Mouse (Mus musculus) cerebral cortex, adult 2 months (tissue): ENCODE data around the gene Cmah.

ENCODE experiments used
- WGBS: fragments of 180-500 bp; shearing (Covaris S2); methylation state at CpG from one replicate; pipeline ENCODE4 v1.1.7; 2018; 5-methylcytosine and 5-hydroxymethylcytosine counted together

The Cmah gene

GRCm38 (mm10) chr13:24483691-24484090 lies 156.5 kb downstream of the Cmah start:
- 96% methylated on average over 3 of the region's 3 CpGs for WGBS

DNA sequence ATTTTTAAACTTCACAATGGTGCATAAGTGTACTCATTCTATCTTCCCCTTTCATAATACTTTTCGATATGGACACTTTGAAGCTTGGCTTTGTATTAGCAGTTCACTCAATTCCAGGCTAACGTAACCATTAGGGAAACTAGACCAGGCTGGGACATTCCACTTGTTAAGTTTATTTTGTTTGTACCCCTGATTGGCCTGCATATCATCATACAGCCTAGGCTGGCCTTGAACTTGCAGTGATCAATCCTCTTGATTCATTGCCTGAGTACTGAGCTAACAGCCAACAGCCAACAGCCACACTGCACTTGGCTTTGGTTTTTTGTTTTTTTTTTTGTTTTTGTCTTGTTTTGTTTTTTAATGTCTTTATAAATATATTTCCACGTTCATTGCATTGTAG lies 157.6 kb downstream of the Cmah start:
- WGBS = 91% methylated on average over 3 of the region's 3 CpGs

DNA sequence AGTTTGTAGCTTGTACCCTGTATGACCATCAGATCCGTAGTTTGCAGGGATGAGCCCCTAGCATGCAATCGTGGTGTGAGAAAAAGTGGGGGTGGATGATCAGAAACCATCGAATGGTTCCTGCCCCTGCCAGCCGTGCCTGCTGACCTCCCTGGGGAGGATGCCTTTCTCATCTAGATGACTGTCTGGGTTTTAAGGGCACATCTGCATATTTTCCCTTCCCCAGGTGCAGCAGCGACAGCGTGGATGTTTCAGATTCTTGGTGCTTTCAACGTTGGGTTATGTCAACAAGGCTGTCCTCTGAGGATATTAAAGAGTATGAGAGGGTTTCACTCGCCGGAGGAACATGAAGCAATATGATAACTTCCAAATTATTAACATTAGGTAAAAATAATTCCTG lies 158.8 kb downstream of the Cmah start:
- 87% methylated on average over 9 of the region's 9 CpGs for WGBS

GRCm38 (mm10) chr13:24486403-24486802 lies 159.2 kb downstream of the Cmah start:
- 80% methylated on average over 6 of the region's 6 CpGs for WGBS

- WGBS = 85% methylated on average over 5 of the region's 5 CpGs
Observed at GRCm38 (mm10) chr13:24487061-24487460, 159.9 kb downstream of the Cmah start.

- 74% methylated on average over 5 of the region's 5 CpGs for WGBS
Observed at GRCm38 (mm10) chr13:24487546-24487945, 160.3 kb downstream of the Cmah start.

GRCm38 (mm10) chr13:24488526-24489070 lies 161.4 kb downstream of the Cmah start:
- WGBS = 94% methylated on average over 4 of the region's 4 CpGs

GRCm38 (mm10) chr13:24489515-24489914 lies 162.3 kb downstream of the Cmah start:
- WGBS = 78% methylated on average over 3 of the region's 3 CpGs

- 61% methylated on average over 3 of the region's 3 CpGs for WGBS
Observed at GRCm38 (mm10) chr13:24490041-24490440, 162.8 kb downstream of the Cmah start.

GRCm38 (mm10) chr13:24491101-24491500 lies 163.9 kb downstream of the Cmah start:
- 66% methylated on average over 3 of the region's 3 CpGs for WGBS

DNA sequence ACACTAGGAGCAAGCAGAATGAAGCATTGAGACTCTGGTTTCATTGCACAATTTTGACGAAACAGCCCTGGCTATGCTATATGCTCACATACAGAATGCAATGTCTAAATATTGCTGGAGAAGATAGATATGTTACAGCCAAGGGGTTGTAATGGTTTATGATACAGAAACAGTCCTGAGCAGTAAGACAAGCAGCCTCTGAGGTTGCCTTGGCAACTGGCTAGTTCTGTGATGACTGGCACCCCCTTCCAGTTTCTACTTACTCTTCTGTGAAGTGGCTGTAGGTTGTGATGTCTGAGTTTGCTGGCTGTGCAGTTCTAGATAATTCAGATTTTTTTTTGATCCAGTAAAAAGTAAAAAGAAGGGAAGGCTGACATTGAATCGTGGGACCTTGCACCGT lies 166.6 kb downstream of the Cmah start:
- 74% methylated on average over 3 of the region's 3 CpGs for WGBS

DNA sequence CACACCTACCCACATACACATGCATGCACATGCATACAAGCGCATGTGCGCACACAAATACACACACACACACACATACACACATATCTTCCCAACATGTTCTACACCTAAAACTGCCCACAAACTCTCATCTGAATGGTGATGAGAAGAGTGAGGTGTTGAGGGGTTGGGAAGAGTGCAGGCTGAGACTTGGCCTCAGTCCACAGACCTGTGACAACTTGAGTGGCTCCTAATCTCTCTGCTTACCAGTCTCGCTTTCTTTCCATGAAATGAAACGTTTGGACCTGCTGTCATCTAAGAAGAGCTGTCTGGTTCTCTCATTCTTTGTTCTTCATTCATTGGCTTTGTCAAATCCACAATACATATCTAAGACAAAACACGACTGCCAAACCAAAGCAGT lies 169.1 kb downstream of the Cmah start:
- 90% methylated on average over 5 of the region's 5 CpGs for WGBS

DNA sequence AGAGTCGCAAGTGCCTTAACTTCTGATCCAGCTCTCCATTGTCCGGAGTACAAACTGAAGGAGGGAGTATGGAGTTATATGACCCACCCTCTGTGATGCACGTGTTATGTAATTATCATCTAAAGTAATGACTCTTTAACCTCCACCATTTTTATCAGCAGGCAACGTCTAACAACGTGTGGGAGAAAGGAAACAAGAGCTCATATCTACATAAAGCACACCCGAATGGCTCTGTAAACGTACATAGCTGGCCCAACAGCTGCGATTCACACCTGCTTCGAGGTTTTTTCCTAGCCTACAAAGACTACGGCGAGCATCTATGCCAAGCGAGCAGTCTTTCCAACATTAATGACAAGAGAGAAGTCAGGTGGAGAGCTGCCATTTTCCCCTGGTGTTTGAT lies 169.8 kb downstream of the Cmah start:
- 89% methylated on average over 12 of the region's 12 CpGs for WGBS

GRCm38 (mm10) chr13:24498342-24498741 lies 171.1 kb downstream of the Cmah start:
- 88% methylated on average over 6 of the region's 6 CpGs for WGBS

DNA sequence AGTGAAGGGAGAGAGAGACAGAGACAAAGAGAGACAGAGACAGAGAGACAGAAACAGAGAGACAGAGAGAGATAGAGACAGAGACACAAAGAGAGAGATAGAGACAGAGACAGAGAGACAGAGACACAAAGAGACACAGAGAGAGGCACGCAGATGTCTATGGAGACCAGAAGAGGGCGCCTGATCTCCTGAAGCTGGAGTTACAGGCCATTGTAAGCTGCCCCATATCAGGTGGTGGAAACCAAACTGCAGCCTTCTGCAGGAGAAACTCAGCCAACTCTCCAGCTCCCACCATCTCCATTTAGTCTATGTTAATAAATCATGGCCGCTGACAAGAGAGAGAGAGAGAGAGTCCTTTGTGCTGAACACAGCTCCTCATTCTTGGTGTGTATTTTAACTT lies 172.3 kb downstream of the Cmah start:
- WGBS = 50% methylated on average over 3 of the region's 3 CpGs

- 74% methylated on average over 25 of the region's 25 CpGs for WGBS
Observed at GRCm38 (mm10) chr13:24501179-24501905, 174.1 kb downstream of the Cmah start.

DNA sequence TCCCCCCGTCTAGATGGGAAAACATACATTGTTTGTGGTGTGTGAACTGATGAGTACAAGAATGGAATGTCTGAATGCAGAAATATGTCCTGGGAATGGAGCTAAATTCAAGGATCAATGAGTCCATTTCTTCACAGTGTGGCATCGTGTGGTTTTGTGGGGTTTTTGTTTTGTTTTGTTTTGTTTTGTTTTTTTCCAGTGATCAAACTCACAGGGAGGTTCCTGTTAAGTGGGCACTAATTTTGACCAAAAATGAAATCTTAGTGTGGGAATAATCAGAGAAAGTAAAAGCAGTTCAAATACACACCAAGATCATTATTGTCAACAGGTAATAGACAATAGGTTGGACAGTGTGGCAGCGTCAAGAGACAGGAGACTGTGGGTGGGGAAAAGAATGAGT lies 174.7 kb downstream of the Cmah start:
- WGBS = 89% methylated on average over 3 of the region's 3 CpGs

DNA sequence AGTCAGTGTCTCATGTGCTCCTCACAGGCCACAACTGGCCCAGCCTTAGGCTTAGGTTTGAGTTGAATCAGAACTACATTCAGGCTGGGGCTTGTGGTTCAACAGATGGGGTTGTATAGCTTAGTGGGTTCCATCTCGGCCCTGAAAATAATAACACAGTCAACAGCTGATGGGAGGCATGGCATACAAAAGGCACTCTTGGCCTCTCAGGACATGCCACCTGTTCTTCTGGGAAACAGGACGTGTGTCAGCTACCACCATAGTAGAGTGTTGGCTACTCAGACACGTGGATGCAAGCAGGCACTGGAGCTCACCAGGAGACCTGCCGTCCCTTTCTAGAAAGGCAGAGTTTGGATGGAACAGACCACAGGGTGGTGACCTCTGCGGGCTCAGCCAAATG lies 178.6 kb downstream of the Cmah start:
- 87% methylated on average over 5 of the region's 5 CpGs for WGBS

DNA sequence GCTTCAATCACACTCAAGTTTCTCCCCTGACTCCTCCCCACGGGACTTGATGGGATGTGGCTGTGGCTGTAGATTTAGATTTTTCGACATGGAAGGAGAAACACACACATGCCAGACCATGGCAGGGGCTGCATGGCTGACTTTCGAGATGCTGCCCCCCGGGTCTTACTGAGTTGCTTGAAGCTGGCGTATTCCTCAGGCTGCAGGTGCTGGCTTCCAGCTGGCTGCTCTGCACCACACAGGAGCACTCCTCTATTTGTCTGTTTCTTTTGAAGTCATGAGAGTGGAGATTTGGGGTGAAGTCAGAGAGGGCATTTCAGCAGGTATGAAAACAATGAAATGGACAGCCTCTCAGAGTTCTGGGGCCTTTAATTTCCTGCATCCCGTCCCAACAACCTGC lies 180.0 kb downstream of the Cmah start:
- 88% methylated on average over 6 of the region's 6 CpGs for WGBS

DNA sequence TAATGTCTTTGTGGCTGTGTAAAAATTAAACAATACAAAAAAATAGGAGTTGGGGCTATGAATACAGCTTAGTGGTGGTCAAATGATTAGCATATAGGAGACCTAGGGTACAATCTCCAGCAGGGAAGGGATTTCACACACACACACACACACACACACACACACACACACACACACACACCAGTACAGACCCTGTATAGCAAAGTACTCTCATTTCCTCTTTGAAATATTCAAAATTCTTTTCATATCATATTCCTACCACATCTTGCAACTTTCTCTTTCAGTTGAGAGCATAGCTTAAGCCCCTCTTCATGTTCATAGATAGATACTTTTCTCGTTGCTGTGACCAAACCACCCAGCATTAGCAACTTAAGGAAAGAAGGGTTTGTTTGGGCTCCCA lies 181.7 kb downstream of the Cmah start:
- 63% methylated on average over 1 of the region's 1 CpGs for WGBS

DNA sequence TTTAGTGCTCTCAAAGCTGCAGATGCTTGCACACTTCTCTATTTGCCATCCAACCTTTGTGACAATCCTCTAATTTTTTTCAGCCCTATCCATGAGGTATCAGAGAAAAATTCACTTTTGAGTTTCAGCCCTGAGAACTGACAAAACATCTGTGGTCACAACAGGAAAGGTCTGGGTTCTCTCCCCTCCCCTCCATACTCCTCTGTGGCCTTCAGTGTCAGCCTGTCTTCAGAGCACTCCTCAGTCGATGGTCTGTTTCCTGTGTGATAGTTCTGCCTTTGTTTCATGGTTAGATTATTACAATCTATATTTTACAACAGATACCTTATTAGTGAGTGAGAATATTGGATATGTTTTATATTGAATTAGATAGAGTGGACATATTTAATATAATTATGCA lies 184.2 kb downstream of the Cmah start:
- 79% methylated on average over 1 of the region's 1 CpGs for WGBS

DNA sequence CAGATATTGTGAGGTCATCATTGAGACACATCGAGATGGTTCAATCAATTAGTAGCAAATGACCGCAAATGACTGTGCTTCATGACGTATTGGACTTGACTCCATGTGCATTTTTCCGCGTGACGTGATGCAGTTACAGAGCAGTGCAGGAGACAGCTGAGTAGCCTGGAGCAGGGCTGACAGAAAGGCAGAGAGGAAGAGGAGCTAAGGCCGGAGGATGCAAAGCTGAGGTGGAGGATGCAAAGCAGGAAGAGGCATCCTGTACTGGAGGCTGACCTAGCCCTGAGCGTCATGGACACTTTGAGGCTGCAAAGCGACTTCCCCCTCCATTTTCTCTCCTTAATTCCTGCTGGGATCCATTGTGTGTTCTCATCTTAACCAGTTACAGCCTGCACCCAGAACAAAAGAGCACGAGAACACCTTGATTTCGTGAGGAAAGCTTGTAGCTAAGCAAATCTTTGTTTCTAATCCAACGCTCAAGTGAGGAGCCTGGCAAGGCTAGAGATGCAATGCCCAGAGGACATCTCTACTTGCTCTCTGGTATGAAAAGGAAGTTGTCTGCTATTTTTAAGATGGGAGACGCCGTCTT lies 184.8 kb downstream of the Cmah start:
- 84% methylated on average over 14 of the region's 14 CpGs for WGBS

DNA sequence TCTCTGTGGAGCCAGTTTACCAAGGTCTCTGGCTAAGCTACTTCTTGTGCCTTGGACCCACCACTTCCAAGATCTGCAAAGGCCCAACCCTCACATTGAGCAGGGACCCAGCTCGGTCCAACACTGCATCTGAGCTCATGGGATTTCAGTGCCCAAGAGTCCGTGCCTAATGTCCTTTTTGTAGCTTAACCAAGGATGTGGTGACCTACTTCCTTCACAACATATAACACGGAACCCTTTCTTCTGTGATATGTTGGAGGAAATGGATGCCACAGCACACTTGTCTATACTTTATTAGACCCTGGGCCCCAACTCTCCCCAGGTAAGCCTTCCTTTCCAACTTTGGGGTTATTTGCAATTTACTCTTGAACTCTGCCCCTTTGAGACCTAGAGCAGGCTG lies 186.5 kb downstream of the Cmah start:
- WGBS = 86% methylated on average over 3 of the region's 3 CpGs
